Mouse (Mus musculus) cerebral cortex, adult 2 months (tissue): Measurements from ENCODE around the gene Vsx1.

Experiments
- WGBS: fragments of 180-500 bp; shearing (Covaris S2); methylation state at CpG from one replicate; pipeline ENCODE4 v1.1.7; 2018; 5-methylcytosine and 5-hydroxymethylcytosine counted together

Vsx1 gene

GRCm38 (mm10) chr2:150689223-150689800, at the start of gene Vsx1:
Vsx1 (minus strand) TSS chr2:150689360.
- WGBS, result 41% methylated on average over 16 of the region's 16 CpGs

GRCm38 (mm10) chr2:150737881-150738280, 48.7 kb upstream of the Vsx1 start:
- 82% methylated on average over 9 of the region's 9 CpGs for WGBS

- 50% methylated on average over 11 of the region's 11 CpGs for WGBS
Observed at GRCm38 (mm10) chr2:150735756-150736576, 46.8 kb upstream of the Vsx1 start.

GRCm38 (mm10) chr2:150712167-150712674, 23.1 kb upstream of the Vsx1 start:
- WGBS, result 82% methylated on average over 4 of the region's 4 CpGs

- WGBS, result 53% methylated on average over 6 of the region's 6 CpGs
Observed at GRCm38 (mm10) chr2:150691481-150692170, 2.5 kb upstream of the Vsx1 start.

- 25% methylated on average over 11 of the region's 11 CpGs for WGBS
Observed at GRCm38 (mm10) chr2:150690216-150690615, 1.1 kb upstream of the Vsx1 start.

GRCm38 (mm10) chr2:150688541-150689186, 496 bp downstream of the Vsx1 start:
- 2% methylated on average over 44 of the region's 44 CpGs for WGBS

- 7% methylated on average over 23 of the region's 23 CpGs for WGBS
Observed at GRCm38 (mm10) chr2:150687871-150688540, 1.2 kb downstream of the Vsx1 start.

- WGBS, result 94% methylated on average over 9 of the region's 9 CpGs
Observed at GRCm38 (mm10) chr2:150685389-150685788, 3.8 kb downstream of the Vsx1 start.

- 93% methylated on average over 12 of the region's 12 CpGs for WGBS
Observed at GRCm38 (mm10) chr2:150684451-150684850, 4.7 kb downstream of the Vsx1 start.

GRCm38 (mm10) chr2:150681581-150681980, 7.6 kb downstream of the Vsx1 start:
- WGBS, result 43% methylated on average over 4 of the region's 4 CpGs

GRCm38 (mm10) chr2:150678392-150678791, 10.8 kb downstream of the Vsx1 start:
- 2% methylated on average over 3 of the region's 3 CpGs for WGBS

- WGBS, result 10% methylated on average over 1 of the region's 1 CpGs
Observed at GRCm38 (mm10) chr2:150675525-150675924, 13.6 kb downstream of the Vsx1 start.

- 7% methylated on average over 2 of the region's 2 CpGs for WGBS
Observed at GRCm38 (mm10) chr2:150674900-150675299, 14.3 kb downstream of the Vsx1 start.

GRCm38 (mm10) chr2:150673929-150674328, 15.2 kb downstream of the Vsx1 start:
- WGBS, result 90% methylated on average over 11 of the region's 11 CpGs

- 50% methylated on average over 8 of the region's 8 CpGs for WGBS
Observed at GRCm38 (mm10) chr2:150671609-150672290, 17.4 kb downstream of the Vsx1 start.

- WGBS, result 90% methylated on average over 1 of the region's 1 CpGs
Observed at GRCm38 (mm10) chr2:150670926-150671325, 18.2 kb downstream of the Vsx1 start.

- WGBS, result 70% methylated on average over 2 of the region's 2 CpGs
Observed at GRCm38 (mm10) chr2:150669454-150670045, 19.6 kb downstream of the Vsx1 start.

GRCm38 (mm10) chr2:150668956-150669355, 20.2 kb downstream of the Vsx1 start:
- 85% methylated on average over 5 of the region's 5 CpGs for WGBS
